Mouse (Mus musculus): ENCODE measurements around the gene Terb1.

GRCm38 (mm10) chr8:104517872-104518271 is 8.2 kb upstream of the Terb1 start:
- TF ChIP-seq CTCF (conservative IDR thresholded peaks at IDR 0.05; ENCODE audit: low read length) (no peak), POU5F1 (IDR thresholded peaks at IDR 0.05; ENCODE audit: borderline replicate concordance, low read length) (no peak)
